Mouse (Mus musculus): Measurements from ENCODE around the gene Maf. TPM values are rescaled to one million over a fixed set of nuclear protein-coding genes. Genes with fewer than 3 reads are reported as not detected.

Maf gene
- polyA plus RNA-seq, 1 experiment, result 42.4 TPM

DNA sequence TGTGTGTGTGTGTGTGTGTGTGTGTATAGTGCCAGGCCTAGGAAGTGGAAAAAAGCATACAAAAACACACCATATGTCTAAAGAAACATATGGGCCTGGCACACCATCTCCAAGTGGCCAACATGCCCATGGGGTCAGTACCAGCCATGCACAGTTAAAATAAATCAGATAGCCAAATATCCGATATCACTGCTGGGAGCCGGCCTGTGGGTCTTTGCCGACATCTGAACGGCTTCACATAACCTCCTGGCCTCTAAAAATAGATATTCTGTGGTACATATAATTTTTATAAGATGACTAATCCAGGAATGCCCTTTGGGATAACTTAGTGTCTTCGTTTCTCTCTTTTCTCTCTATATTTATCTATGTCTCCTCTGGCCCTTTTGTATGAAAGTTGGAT lies 65.7 kb downstream of the Maf start:
- DNase-seq, result no peak
- WGBS, result 88% methylated on average over 5 of the region's 5 CpGs
- Histone ChIP-seq H3K4me3 (ENCODE audit: insufficient read depth, low read depth, low read length) (no peak overlapping the region), H3K27me3 (replicated peaks; ENCODE audit: control insufficient read depth, insufficient read depth, low read length) (no peaks in the 10 kb centered on the region), H3K36me3 (ENCODE audit: control insufficient read depth, insufficient read depth, low read length) (no peaks in the 10 kb centered on the region), H3K27ac (ENCODE audit: insufficient read depth, low read depth, low read length) (no peak overlapping the region), H3K4me1 (ENCODE audit: control insufficient read depth, insufficient read depth, low read length) (no peaks in the 10 kb centered on the region)
- TF ChIP-seq POLR2A (IDR thresholded peaks at IDR 0.05; ENCODE audit: low read depth, low read length) (no peak), CTCF (conservative IDR thresholded peaks at IDR 0.05; ENCODE audit: insufficient read depth, insufficient read length, low read depth, low read length) (no peak)

- Histone ChIP-seq H3K4me1 (ENCODE audit: control insufficient read depth, insufficient read depth, low read length) (no peaks in the 10 kb centered on the region), H3K27me3 (replicated peaks; ENCODE audit: control insufficient read depth, insufficient read depth, low read length) (no peaks in the 10 kb centered on the region), H3K27ac (ENCODE audit: insufficient read depth, low read depth, low read length) (no peak overlapping the region), H3K36me3 (ENCODE audit: control insufficient read depth, insufficient read depth, low read length) (no peaks in the 10 kb centered on the region), H3K4me3 (ENCODE audit: insufficient read depth, low read depth, low read length) (no peak overlapping the region)
- no peak for TF ChIP-seq POLR2A (IDR thresholded peaks at IDR 0.05; ENCODE audit: low read depth, low read length)
- 72% methylated on average over 5 of the region's 5 CpGs for WGBS
- DNase-seq, result no peak
Observed at GRCm38 (mm10) chr8:115639951-115640350, 67.6 kb downstream of the Maf start.

DNA sequence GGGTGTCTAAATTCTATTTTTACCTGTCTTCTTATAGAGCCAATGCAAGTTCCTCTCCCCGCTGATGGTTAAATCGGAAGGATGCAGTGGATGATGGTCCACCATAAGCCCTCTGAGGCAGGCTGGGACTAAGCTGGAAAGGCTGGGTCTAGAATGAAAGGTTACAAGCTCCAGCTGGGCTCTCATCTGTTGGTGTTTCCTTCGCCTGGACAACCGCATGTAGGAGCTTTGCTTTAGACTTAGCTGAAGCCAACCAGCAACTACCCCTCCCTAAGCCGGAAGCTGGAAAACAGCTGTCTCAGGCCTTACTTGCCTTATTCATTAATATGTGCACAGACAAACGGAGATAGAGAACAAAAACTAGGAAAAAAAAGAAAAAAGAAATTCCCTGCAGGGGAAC lies 70.8 kb downstream of the Maf start:
- no peaks in the 10 kb centered on the region for H3K4me1 ChIP-seq (ENCODE audit: control insufficient read depth, insufficient read depth, low read length)
- 81% methylated on average over 6 of the region's 6 CpGs for WGBS
- no peak for TF ChIP-seq POLR2A (IDR thresholded peaks at IDR 0.05; ENCODE audit: low read depth, low read length)
- no peak for TF ChIP-seq CTCF (conservative IDR thresholded peaks at IDR 0.05; ENCODE audit: insufficient read depth, insufficient read length, low read depth, low read length)
- no peak overlapping the region for H3K4me3 ChIP-seq (ENCODE audit: insufficient read depth, low read depth, low read length)
- H3K27me3 ChIP-seq (replicated peaks; ENCODE audit: control insufficient read depth, insufficient read depth, low read length), result no peaks in the 10 kb centered on the region
- no peaks in the 10 kb centered on the region for H3K36me3 ChIP-seq (ENCODE audit: control insufficient read depth, insufficient read depth, low read length)
- H3K27ac ChIP-seq (ENCODE audit: insufficient read depth, low read depth, low read length), result no peak overlapping the region
- no peak for DNase-seq
